Mouse (Mus musculus) fibroblast of lung, adult 2 months (primary cell): Measurements from ENCODE around the gene Sco2.

ENCODE experiments used
- DNase-seq: peaks from one replicate; pipeline ENCODE4 v3.0.0-alpha.2; 2011; ENCODE audit warnings: low read depth

Sco2 gene

DNA sequence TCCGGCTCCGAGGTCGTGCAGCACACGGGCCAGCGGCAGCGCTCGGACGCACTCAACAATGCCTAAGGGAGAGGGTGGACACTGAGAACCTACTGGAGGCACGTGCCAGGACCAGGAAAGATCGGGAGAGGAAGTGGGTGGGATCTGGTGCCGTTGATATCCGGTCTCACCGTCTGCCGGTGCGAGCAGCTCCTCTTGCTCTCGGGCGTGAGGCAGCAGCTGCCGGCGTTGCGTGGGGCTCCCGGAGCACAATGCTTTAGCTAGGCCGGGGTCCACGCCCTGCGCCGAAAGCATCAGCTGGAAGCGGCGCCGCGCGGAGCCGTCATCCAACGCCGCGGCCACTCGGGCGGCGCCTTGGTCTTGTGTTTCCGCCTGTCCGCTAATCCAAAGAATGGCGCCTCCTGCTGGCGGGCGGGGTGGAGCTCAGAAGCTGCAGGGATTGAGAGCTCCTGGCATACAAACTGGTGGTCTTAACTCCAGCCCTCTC lies at the start of gene Sco2:
Gene Sco2, minus strand, starts transcription at position 85 of the 487 bp plus-strand sequence.
- DNase-seq = peak; percentile 71

DNA sequence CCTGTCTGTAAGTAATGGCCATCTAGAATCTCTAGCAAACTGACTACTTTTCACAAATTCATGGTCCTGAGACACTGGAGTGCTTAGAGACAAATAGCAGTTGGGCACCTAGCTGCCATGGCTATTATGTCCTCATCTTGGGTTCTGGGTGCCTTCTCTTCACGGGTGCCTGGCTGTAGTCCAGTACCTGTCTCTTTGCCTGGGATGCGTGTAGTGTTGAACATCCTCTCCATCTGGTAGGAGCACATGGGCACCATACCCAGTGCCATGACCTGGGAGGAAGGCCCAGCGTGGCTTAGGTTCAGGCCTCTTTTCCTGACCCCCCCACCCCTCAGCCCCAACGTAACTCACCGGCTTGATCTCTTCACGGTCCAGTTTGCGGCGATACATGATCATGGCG lies 48.3 kb upstream of the Sco2 start:
- no peak for DNase-seq

- DNase-seq = no peak
Observed at GRCm38 (mm10) chr15:89415282-89415681, 41.6 kb upstream of the Sco2 start.

DNA sequence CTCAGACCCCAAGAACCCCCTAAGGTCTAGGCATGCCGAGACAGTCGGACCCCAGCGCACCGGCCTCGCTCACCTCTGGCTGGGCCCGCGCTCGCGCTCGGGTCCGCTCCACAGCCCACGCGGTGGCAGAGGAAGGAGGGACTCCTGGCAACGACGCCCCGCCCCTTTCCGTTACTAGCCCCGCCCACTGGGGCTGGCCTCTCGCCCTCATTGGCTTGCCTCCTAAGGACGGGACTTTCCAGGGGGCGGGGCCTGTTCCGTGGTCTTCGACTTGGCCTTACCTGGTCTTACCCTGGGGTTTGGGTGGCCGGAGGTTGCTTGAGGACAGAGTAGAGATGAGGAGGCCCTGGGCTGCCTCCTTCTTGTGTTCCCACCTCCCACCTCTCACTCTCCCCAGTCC lies 36.5 kb upstream of the Sco2 start, which contains the start of gene Syce3:
Gene Syce3, minus strand, starts transcription at position 386 of the 400 bp plus-strand sequence.
- DNase-seq = no peak

- no peak for DNase-seq
Observed at GRCm38 (mm10) chr15:89406691-89407090, 33.0 kb upstream of the Sco2 start.

GRCm38 (mm10) chr15:89404831-89405623 lies 31.4 kb upstream of the Sco2 start:
- no peak for DNase-seq

GRCm38 (mm10) chr15:89402471-89402870 lies 28.8 kb upstream of the Sco2 start:
- no peak for DNase-seq

DNA sequence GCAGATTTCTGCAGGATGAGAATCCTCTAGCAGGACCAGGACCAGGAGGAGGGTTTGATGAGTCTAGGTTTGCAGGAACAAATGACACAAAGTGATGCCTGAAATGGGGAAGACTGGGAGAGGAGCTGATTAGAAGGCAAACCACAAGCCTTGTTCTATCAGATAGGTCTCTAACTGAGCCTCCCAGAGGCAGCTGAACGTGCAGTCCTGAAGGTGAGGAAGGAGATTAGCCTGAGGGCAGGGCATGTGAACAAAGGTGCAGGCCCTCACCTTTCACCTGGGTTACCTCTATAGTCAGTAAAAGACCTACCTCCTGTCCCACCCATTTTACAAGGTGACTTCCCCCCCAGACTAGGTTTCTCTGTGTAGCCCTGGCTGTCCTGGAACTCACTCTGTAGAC lies 26.1 kb upstream of the Sco2 start:
- DNase-seq = no peak

DNA sequence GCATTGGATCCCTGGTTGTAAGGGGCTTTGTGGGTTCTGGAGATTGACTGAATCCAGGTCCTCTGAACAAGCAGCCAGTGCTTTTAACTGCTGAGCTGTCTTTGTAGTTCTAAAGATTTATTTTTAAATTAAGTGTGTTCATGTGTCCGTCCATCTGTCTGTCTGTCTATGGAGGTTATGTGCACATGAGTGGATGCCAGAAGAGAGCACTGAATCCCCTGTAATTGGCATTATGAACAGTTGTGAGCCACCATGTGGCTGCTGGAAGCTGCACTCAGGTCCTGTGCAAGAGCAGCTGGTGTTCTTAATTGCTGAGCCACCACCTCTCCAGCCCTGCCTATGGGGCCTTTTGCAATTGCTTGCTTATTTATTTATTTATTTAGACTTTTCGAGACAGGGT lies 24.5 kb upstream of the Sco2 start:
- no peak for DNase-seq

DNA sequence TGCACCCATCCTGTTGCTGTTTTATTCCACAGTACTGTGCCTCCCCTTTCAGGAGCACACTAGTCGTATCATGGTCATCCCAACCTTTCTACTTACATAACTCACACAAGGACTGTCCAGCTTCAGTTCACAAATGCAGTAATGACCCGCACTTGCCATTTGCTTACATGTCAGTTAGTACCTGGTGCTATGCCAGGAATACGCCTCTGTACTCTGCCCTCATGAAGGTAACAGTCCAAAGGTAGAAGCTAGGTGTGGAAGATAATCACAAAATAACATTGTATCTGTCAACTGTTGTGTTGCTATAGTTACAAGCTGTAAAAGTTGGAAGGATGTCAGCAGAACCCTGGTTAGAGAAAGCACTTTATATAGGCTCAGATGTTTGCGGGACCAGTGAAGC lies 23.2 kb upstream of the Sco2 start:
- no peak for DNase-seq

DNA sequence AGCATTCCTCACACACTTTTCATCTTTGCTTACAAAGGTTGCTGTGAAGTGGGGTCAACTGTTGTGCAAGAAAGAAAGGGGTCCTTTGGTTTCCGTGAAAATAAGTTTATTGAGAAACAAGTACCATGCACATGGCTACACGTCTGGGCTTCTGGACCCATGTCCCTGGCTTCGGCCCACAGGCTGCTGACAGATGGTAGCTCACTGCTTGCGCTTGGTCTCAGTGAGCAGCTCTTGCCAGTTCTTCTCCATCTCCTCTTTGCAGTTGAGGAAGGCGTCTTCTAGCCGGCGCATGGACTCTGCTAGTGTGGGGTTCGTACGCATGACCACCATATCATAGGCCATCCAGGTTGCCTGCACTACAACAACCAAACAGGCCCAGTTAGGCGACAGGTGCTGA lies 16.4 kb upstream of the Sco2 start:
- no peak for DNase-seq

DNA sequence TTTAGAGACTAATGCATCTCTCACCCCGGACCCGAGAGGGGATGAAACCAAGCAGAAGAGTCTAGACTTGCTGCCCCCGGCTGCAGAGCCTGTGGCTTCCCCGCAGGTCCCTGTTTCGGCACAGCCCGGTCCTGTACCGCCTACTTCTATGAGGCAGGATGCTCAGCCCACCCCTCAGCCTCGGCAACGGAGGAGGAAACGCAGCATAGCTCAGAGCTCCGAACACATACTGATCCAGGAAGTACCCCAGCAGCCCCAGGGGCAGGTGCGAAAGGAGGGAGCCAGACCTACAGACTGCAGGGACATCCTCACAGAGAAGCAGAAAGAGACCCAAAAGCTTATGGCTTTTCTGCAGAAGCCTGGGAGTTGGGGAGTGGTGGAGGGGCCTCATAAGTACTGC lies 13.5 kb upstream of the Sco2 start:
- DNase-seq = no peak

DNA sequence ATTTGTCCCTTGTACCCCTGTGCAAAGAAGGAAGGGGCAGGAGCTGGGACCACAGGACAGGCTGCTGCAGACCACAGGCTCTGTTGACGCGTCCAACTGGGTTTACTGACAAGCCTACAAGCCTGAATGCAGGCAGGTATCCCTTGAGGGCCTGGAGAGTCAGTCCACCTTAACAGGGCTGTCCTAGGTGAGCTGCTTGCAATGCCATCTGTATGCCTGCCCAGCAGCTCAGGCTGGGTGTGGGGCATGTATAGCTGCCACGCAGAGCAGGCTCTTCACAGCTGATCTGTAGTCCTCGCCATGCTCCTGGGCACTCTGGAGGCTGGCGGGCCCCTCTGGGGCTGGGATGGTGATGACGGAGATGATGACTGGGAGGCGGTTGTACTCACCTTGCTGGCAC lies 11.0 kb upstream of the Sco2 start, which contains the start of gene Klhdc7b:
Gene Klhdc7b, plus strand, starts transcription at position 301 of the 400 bp plus-strand sequence.
- no peak for DNase-seq

DNA sequence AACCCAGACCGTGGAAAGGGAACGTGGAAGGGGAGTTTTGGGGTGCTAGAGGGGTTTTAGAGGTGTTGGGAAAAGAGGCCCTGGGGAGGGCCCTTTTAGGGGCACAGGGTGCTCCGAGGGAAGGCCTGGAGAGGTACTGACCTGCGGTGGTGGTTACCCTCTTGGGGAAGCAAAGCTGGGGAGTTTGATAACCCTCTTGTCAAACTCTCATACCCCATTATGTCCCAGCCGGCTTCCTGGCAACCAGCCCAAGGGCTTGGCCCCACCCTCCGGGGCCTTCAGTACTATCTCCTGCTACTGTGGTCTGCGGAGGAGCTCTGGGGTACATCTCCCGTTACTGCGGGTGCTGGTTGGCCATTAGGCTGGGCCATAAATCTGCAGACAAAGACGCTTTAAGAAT lies 5.8 kb upstream of the Sco2 start:
- DNase-seq = no peak

- DNase-seq = no peak
Observed at GRCm38 (mm10) chr15:89378831-89379401, 5.3 kb upstream of the Sco2 start, which contains the start of gene Odf3b. Odf3b (minus strand) TSS chr15:89379282.

DNA sequence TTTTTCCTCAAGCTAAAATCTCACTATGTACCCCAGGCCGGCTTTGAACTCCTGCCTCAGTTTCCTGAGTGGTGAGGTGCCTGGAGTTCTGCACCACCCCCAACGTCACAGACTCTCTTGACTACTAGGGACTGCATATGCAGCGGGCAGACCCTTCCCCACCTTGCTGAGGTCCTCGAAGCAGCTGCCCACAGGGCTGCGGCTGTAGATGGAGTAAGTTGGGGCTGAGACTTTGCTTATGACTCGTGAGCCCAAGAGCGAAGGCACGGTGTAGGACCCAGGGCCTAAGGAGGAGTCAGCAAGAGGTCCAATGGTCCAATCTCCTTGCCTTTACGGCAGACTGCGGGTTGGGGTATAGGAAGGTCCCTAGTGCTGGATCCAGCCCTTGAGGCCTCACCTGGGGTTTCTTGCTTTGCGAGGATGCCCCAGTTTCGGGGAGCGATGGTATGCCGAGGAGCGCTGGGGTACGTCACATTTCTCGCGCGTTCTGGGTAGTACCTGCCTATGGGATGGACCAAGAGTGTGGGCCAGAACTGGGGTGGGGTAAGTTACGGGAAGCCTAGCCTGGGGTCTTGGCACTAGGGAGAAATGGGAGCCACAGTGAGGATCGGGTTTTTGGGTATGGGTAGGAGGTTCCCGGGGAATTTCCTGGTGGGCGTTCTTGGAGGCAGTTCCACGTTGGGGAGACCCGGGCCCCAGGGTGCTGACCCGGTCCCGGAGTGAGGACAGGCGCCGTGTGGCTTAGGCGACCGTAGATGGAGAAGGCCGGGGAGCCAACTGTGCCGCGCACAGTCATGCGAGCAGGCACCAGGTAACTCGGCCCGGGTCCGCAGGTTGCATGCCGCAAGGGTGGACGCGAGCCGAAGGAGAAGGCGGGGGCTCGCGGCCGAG lies 4.5 kb upstream of the Sco2 start:
- DNase-seq = no peak

DNA sequence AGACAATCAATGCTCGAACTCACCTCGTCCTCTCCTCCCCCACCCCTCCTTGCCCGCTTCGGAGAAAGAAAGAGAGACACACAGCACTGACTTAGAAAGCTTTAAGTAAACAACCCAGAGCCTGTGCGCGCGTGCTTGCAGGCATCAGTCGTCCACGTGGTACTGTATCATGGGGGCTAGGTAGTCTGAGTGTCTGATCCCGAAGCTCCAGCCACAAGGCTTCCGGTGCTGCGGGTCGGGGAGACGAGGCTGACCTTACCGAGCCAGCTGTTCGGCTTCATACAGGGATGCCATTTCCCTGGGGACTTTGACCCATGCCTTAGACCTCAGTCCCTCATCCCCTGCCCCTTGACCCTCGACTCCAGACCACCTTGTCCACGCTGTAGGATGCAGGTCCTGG lies 3.7 kb upstream of the Sco2 start:
- DNase-seq = no peak

- no peak for DNase-seq
Observed at GRCm38 (mm10) chr15:89376957-89377356, 3.3 kb upstream of the Sco2 start, which contains the start of gene Tymp. Tymp (minus strand) TSS chr15:89377039.

- DNase-seq = no peak
Observed at GRCm38 (mm10) chr15:89376040-89376439, 2.4 kb upstream of the Sco2 start.

DNA sequence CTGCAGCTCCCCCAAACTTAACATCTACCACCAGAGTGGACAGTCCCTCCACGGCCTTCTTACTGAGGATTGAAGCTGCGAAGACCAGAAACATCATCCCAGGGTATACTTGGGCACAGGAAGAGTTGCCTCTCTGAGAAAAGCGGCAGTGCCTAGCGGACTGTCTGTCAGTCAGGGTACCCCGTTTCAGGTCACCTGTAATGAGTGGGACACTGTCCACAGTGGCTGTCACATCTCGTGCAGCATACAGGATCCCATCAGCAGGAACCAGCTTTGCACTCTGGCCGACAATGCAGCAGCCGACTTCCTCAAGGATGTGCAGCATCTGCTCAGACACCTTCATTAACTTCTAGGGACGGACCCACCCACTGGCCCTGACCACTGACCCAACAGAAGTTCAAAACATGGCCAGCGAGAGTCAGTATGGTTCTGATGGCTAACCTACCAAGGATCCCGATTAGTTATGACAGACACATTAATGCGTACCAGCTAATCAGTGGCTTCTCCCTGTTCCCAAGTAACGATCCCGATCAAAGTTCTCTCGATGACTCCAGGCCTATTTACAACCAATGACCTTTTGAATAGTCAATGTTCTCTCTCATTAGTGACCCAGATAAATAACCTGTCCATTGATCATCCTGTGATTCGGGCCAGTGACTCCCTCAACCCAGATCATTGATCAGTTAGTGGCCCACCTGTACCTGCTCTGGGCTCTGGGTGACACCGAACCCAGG lies 1.3 kb upstream of the Sco2 start:
- no peak for DNase-seq

- no peak for DNase-seq
Observed at GRCm38 (mm10) chr15:89374340-89374739, 694 bp upstream of the Sco2 start.
